Mouse (Mus musculus) stomach, embryonic 14.5 days (tissue): ENCODE measurements around the gene Zfp296. TPM values are rescaled to one million over a fixed set of nuclear protein-coding genes. Genes with fewer than 3 reads are reported as not detected.
A peak's percentile ranks its signal among the peaks of the same experiment; 100 is the strongest.

ENCODE experiments used
- ATAC-seq: fragments of 200-750 bp; cut with Nextera tagmentation; 2 replicates; pipeline ENCODE4 v1.8.0; 2017; ENCODE audit warnings: low read depth, moderate TSS enrichment; ENCODE audit not compliant: insufficient number of reproducible peaks, insufficient read depth, low FRiP score
- H3K27ac ChIP-seq: fragments of 300-500 bp; sonication (generic); 2 replicates; pipeline ENCODE4 v1.5.1; 2014; ENCODE audit warnings: mild to moderate bottlenecking, low read length, moderate library complexity, mixed read lengths
- H3K27me3 ChIP-seq: fragments of 300-500 bp; sonication (generic); 2 replicates; pipeline ENCODE4 v1.6.1; 2014; ENCODE audit warnings: low read length, control low read depth, mixed read lengths; ENCODE audit not compliant: control insufficient read depth, insufficient read depth
- H3K36me3 ChIP-seq: fragments of 300-500 bp; sonication (generic); 2 replicates; pipeline ENCODE4 v1.6.1; 2014; ENCODE audit warnings: mild to moderate bottlenecking, control low read depth, low read length, moderate library complexity, mixed read lengths; ENCODE audit not compliant: control insufficient read depth, insufficient read depth
- H3K4me1 ChIP-seq: fragments of 300-500 bp; sonication (generic); 2 replicates; pipeline ENCODE4 v1.6.1; 2014; ENCODE audit warnings: low read length, control low read depth, mixed read lengths; ENCODE audit not compliant: control insufficient read depth, insufficient read depth
- H3K4me2 ChIP-seq: fragments of 300-500 bp; sonication (generic); replicated peaks from 2 replicates; pipeline ENCODE4 v1.6.1; 2014; ENCODE audit warnings: low read depth, low read length, control low read depth
- H3K4me3 ChIP-seq: fragments of 300-500 bp; sonication (generic); 2 replicates; pipeline ENCODE4 v1.5.1; 2014; ENCODE audit warnings: low read depth, low read length, control low read depth
- H3K9ac ChIP-seq: fragments of 300-500 bp; sonication (generic); replicated peaks from 2 replicates; pipeline ENCODE4 v1.6.1; 2014; ENCODE audit warnings: low read depth, mild to moderate bottlenecking, control low read depth, low read length, moderate library complexity, mixed read lengths
- H3K9me3 ChIP-seq: fragments of 300-500 bp; sonication (generic); 2 replicates; pipeline ENCODE4 v1.6.1; 2016; ENCODE audit warnings: low read depth, low read length, control low read depth; ENCODE audit not compliant: control insufficient read depth
- WGBS: fragments of 180-500 bp; shearing (Covaris S2); extraction: QIAGEN DNeasy Blood & Tissue Kit; methylation state at CpG from one replicate; pipeline ENCODE4 v1.1.7; 2014; 5-methylcytosine and 5-hydroxymethylcytosine counted together
- polyA plus RNA-seq: library from polyadenylated mRNA; unstranded; fragments of >200 nt; fragmentation: Nextera tagmentation; extraction: Ambion mirVana; gene quantifications from 2 replicates; pipeline ENCODE4 v1.2.1, GENCODE M21; 2014

Gene Zfp296
- 1.2 and 2.1 TPM in 2 replicates for polyA plus RNA-seq

GRCm38 (mm10) chr7:19577141-19577852, at the start of gene Zfp296, which contains the start of gene Gemin7:
Gene Zfp296, plus strand, starts transcription at chr7:19577287.
Gene Gemin7, minus strand, starts transcription at chr7:19577595.
- Histone ChIP-seq H3K27ac (no peak within 1 kb of the TSS), H3K9ac (peak within 1 kb of the TSS; percentile 28; the same call in 1 of the 2 replicates), H3K9me3 (no peaks in the 10 kb centered on the region), H3K4me2 (peak within 1 kb of the TSS; percentile 73), H3K4me1 (peaks cover 13% of the 10 kb centered on the region; the same call in 1 of the 2 replicates), H3K27me3 (peaks cover 15% of the 10 kb centered on the region), H3K36me3 (peaks cover 20% of the 10 kb centered on the region), H3K4me3 (peak within 1 kb of the TSS; percentile 34)
- WGBS = under 1% methylated on average over 56 of the region's 56 CpGs
- 0 out of 2 replicates have a peak, but pooled peaks have one; percentile 7 for ATAC-seq

- no peaks in the 10 kb centered on the region for H3K9me3 ChIP-seq
- no peaks in the 10 kb centered on the region for H3K4me1 ChIP-seq
- 74% methylated on average over 10 of the region's 10 CpGs for WGBS
- peaks cover 58% of the 10 kb centered on the region for H3K36me3 ChIP-seq
- no peak overlapping the region for H3K4me2 ChIP-seq
- no peak overlapping the region for H3K9ac ChIP-seq
- ATAC-seq = no peak
- no peak overlapping the region for H3K4me3 ChIP-seq
- H3K27me3 ChIP-seq = no peaks in the 10 kb centered on the region
- no peak overlapping the region for H3K27ac ChIP-seq
These were observed 46.0 kb upstream of the Zfp296 start for GRCm38 (mm10) chr7:19531077-19531476.

GRCm38 (mm10) chr7:19532240-19532639, 44.8 kb upstream of the Zfp296 start:
- Histone ChIP-seq H3K9ac (no peak overlapping the region), H3K36me3 (peaks cover 58% of the 10 kb centered on the region), H3K9me3 (no peaks in the 10 kb centered on the region), H3K4me1 (no peaks in the 10 kb centered on the region), H3K4me2 (no peak overlapping the region), H3K27ac (no peak overlapping the region), H3K4me3 (no peak overlapping the region), H3K27me3 (no peaks in the 10 kb centered on the region)
- 82% methylated on average over 14 of the region's 14 CpGs for WGBS
- ATAC-seq = no peak

GRCm38 (mm10) chr7:19534676-19535075, 42.4 kb upstream of the Zfp296 start:
- H3K4me1 ChIP-seq = no peaks in the 10 kb centered on the region
- WGBS = 94% methylated on average over 10 of the region's 10 CpGs
- no peak overlapping the region for H3K9ac ChIP-seq
- no peak overlapping the region for H3K4me2 ChIP-seq
- H3K36me3 ChIP-seq = peaks cover 54% of the 10 kb centered on the region
- H3K27me3 ChIP-seq = no peaks in the 10 kb centered on the region
- H3K9me3 ChIP-seq = no peaks in the 10 kb centered on the region
- no peak overlapping the region for H3K27ac ChIP-seq
- ATAC-seq = no peak
- H3K4me3 ChIP-seq = no peak overlapping the region

- Histone ChIP-seq H3K36me3 (no peaks in the 10 kb centered on the region), H3K4me2 (no peak overlapping the region), H3K27ac (no peak overlapping the region), H3K4me3 (no peak overlapping the region), H3K9me3 (no peaks in the 10 kb centered on the region), H3K27me3 (no peaks in the 10 kb centered on the region), H3K4me1 (peaks cover 26% of the 10 kb centered on the region; the same call in 1 of the 2 replicates), H3K9ac (no peak overlapping the region)
- no peak for ATAC-seq
- WGBS = 80% methylated on average over 2 of the region's 2 CpGs
These were observed 36.1 kb upstream of the Zfp296 start for GRCm38 (mm10) chr7:19540771-19541566.

GRCm38 (mm10) chr7:19541681-19542154, 35.4 kb upstream of the Zfp296 start:
- Histone ChIP-seq H3K4me1 (peaks cover 33% of the 10 kb centered on the region), H3K9me3 (no peaks in the 10 kb centered on the region), H3K4me2 (no peak overlapping the region), H3K9ac (no peak overlapping the region; the same call in 1 of the 2 replicates), H3K4me3 (no peak overlapping the region), H3K27me3 (no peaks in the 10 kb centered on the region), H3K36me3 (no peaks in the 10 kb centered on the region), H3K27ac (no peak overlapping the region)
- 0 out of 2 replicates have a peak, but pooled peaks have one; percentile 8 for ATAC-seq
- 76% methylated on average over 7 of the region's 7 CpGs for WGBS

- Histone ChIP-seq H3K27me3 (no peaks in the 10 kb centered on the region), H3K9ac (no peak overlapping the region; the same call in 1 of the 2 replicates), H3K4me1 (peaks cover 37% of the 10 kb centered on the region), H3K36me3 (no peaks in the 10 kb centered on the region), H3K4me2 (no peak overlapping the region), H3K9me3 (no peaks in the 10 kb centered on the region), H3K4me3 (no peak overlapping the region), H3K27ac (no peak overlapping the region)
- WGBS = 69% methylated on average over 8 of the region's 8 CpGs
- 0 out of 2 replicates have a peak, but pooled peaks have one; percentile 18 for ATAC-seq
These were observed 34.9 kb upstream of the Zfp296 start for GRCm38 (mm10) chr7:19542155-19542691.

- Histone ChIP-seq H3K27me3 (no peaks in the 10 kb centered on the region), H3K9me3 (no peaks in the 10 kb centered on the region), H3K9ac (no peak overlapping the region), H3K4me2 (no peak overlapping the region), H3K27ac (no peak overlapping the region), H3K4me3 (no peak overlapping the region), H3K4me1 (peaks cover 46% of the 10 kb centered on the region), H3K36me3 (no peaks in the 10 kb centered on the region)
- WGBS = 41% methylated on average over 6 of the region's 6 CpGs
- ATAC-seq = no peak
These were observed 33.5 kb upstream of the Zfp296 start for GRCm38 (mm10) chr7:19543584-19543983.
